Mouse (Mus musculus) kidney, adult 18-20 months (tissue): ENCODE data around the gene Popdc3.
"Not testable (repeated sequence)": the region's sequence is repeated elsewhere in the genome, so short reads cannot be mapped to it uniquely, and the experiment has no call there.

ENCODE experiments used
- DNase-seq: peaks from one replicate; pipeline ENCODE4 v3.0.0; 2021

Gene Popdc3

DNA sequence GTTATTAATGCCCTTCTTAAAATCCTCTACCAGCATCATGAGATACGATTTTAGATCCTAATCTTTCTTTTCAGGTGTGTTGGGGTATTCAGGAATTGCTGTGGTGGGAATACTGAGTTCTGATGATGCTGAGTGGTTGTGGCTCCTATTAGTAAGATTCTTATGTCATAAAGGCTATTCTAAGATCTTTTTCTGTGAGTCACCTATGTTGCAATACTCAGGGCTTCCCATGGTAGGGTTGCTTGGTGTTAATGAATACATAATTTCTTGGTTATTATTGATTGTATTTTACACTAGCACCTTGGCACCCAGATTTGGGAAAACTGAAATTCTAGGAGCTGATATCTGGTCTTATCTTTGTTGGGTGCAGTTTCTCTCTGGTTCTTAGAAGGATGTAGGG lies 26.7 kb downstream of the Popdc3 start:
- DNase-seq: no peak

DNA sequence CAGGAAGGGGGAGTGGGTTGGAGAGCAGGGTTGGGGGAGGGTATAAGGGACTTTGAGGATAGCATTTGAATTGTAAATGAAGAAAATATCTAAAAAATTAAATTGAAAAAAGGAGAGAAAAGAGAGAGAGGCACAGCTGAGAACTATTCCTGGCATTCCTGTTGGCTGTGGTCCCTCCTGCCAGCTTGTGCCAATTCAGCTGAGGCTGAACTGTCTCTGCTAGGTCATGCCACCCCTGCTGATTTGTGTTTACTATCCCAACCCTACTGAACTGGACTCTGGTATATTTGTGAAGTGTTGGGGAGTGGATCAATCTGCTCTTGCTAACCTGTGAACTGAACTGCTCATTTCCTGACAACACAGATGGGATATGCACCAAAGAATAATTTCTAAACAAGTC lies 32.3 kb downstream of the Popdc3 start:
- no peak for DNase-seq

DNA sequence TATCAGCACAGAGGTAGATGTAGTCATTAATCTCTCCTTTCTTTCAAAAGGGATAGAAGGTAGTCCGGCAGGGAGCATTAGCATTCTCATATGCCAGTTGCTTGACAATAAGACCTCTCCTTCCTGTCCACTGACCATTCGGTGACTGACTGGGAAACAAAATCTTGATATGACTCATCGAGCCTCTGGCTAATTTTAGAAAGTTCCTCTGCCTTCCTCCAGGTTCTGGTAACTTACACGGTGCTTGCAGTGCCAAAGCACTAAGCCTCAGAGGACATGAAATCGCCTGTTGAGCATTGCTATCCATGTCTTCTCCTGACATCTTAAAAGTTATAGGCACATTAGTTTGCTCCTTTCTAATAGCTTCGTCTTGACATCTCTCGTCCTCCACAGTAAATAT lies 38.8 kb downstream of the Popdc3 start:
- no peak for DNase-seq

DNA sequence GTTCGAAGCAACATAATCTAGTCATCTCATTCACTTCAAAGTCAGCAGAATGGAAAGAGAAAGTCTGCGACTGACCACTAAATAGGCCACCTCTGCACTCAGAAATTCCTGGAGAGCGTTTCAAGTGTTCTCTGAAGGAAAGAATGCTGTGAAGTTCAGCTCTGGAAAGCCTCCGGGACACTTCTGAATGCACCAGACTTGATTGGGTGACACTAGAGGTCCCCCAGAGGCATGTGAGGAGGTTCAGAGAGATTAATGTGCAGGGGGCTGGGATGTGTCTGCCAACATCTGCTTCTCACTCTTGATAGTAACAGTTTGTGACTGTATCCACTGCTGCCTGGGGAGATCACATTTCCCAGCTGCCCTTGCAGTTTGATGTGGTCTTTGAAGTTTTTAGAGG lies 52.1 kb downstream of the Popdc3 start:
- DNase-seq: no peak

DNA sequence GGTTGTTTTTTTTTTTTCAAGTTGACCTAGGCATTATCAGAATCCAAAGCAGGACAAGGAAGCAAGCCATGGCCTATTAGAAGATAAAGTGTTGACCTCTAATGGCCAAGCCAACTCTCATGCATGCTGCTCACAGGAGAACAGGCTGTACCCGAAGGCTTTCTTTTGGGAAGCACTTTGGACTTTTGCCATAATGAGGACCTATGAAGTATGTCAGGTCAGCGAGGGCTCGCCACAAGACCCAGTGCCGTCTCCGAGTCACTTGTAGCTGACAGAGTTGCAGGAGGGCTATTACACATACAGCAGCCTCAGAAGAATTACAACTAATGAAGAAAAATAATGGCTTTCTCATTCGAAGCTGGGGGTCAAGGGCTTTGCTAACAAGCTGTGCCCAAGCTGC lies 55.5 kb downstream of the Popdc3 start:
- DNase-seq: no peak

DNA sequence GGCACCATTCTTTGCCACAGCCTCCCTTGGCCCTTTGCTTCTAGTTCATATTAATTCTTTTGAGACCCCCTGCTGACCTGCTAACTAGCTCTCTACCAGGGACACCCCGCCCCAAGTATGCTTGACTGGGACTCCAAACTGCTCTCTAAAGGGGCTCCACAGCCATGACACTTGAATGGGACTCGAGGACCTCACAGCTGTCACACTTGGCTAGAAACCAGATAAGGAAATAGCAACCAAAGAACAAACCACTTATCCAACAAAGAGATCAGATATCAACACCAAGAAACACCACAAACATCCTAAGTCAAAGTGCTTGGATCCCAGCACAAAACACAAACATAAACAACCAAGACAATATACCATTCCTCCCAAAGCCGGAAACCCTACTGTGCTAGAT lies 58.4 kb downstream of the Popdc3 start:
- DNase-seq: no peak

DNA sequence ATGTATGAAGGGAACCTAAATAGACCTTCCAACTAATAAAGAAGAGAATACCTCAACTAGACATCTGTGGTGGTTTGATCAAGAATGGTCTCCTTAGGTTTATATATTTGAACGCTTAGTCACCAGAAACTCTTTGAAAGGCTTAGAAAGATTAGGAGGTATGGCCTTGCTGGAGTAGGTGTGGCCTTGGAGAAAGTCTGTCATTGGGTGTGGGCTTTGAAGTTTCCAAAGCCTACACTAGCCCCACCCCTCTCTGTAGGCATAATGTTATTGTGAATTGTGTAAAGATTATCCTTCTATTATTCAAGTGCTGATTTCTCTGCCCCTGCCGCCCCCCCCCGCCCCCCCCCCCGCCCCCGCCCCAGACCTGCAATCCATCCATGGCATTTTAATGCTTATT lies 59.6 kb downstream of the Popdc3 start:
- no peak for DNase-seq

DNA sequence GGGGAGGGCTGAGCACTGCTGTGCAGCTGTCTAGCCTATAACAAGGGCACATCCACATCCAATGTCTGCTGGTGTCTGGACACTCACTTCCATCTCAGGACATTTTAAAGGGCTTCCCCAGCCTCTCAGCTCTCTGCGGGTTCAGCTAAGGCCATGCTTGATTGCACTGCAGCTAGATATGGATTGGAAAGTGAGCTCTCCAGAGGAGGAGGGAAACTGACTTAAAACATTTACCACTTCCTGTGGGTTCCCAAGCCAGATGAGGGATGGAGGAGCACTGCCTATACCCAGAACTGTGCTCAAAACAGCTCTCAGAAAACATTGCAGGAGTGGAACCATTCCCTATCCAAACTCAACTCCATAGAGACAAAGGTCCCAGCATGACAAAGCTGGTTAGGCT lies 82.6 kb downstream of the Popdc3 start:
- DNase-seq: no peak

DNA sequence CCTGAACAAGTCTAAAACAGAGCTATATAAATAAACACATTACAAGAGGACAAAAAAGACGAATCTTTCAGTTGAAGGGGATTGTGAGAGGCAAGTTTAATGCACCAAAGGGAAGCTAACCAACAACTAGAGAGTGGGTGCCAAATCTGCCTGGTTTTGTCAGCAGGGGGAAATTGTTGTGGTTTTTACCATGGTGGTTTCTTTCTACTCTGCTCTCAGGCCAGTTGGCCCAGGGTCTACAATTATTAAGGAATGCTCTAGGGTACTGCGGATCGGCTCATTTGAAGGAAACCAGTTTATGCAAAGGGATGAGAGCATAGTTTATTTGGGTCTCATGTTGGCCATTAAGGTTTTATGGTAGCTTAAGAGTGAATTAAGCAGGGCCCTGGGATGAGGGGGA lies 84.2 kb downstream of the Popdc3 start:
- DNase-seq: no peak

DNA sequence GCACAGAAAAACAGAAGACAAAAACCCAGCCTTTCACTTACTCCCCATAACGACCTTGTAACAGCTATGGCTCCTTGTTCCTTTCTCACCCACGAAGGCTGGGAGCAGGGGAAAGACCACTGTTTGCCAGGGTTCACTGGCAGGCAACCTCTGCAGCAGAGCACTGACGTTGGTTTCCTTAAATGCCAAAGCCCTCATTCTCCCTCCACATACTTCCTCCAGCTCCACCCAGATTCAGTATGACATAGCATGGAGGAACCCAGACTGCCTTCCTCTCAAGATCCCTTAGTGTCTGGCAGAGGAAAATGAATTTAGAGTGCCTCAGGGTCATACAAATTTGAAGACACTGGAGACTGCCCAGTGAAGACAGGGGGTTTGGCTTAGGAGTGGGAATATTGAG lies 98.6 kb downstream of the Popdc3 start:
- DNase-seq: no peak

DNA sequence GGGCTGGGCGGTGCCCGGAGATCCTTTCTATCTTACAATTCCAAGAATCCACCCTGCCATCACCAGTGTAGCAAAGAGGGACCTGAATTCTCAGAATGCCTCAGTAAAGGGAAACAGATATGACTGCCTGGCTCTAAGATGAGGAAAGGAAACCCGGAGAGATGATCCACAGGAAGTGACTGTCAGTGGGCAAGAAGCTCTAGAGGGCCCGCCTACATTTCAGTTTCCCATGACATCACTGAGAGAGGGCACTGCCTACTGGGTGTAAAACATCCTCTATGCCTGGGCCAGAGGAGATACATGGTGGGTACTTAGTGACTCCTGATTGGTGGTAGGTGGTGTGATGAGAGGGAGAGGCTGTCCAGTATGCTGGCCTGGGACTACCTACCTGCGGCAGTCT lies 99.1 kb downstream of the Popdc3 start:
- DNase-seq: no peak

DNA sequence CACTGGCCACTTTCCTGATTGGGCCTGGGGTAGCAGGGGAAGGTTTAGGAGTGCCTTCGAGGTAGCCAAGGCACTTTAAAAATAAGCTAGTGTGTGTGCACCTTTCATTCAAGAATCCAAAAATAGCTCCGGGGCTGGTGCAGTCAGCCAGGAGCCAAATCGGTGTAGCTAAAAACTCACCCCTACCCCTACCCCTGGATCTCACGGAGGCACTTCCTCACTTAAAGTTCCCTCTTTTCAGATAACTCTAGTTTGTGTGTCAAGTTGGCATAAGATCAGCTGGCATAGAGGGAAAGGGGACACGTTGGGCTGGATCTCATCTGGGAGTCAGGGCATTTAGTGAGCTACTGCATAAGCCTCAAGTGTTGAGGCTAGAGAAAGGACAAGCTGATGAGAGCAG lies 107.8 kb downstream of the Popdc3 start:
- no peak for DNase-seq

DNA sequence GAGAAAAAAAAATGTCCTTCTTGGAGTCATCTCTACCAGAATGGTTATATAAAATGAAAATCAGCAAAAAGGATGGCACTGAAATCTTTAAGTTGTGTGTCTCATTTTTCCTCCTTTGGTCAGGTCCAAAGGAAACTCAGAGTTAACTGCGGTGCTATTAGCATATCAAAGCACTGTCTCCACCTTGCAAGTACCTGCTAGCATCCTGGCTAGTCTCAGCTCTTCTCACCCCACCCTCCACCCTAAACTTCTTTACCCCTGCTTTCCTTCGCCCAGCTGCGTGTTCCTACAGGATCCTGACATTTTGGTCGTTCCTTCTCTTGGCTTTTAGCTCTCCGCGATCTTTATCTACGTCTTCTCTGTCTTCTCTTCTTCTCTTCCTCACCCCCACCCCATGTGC lies 110.5 kb downstream of the Popdc3 start:
- DNase-seq: no peak

DNA sequence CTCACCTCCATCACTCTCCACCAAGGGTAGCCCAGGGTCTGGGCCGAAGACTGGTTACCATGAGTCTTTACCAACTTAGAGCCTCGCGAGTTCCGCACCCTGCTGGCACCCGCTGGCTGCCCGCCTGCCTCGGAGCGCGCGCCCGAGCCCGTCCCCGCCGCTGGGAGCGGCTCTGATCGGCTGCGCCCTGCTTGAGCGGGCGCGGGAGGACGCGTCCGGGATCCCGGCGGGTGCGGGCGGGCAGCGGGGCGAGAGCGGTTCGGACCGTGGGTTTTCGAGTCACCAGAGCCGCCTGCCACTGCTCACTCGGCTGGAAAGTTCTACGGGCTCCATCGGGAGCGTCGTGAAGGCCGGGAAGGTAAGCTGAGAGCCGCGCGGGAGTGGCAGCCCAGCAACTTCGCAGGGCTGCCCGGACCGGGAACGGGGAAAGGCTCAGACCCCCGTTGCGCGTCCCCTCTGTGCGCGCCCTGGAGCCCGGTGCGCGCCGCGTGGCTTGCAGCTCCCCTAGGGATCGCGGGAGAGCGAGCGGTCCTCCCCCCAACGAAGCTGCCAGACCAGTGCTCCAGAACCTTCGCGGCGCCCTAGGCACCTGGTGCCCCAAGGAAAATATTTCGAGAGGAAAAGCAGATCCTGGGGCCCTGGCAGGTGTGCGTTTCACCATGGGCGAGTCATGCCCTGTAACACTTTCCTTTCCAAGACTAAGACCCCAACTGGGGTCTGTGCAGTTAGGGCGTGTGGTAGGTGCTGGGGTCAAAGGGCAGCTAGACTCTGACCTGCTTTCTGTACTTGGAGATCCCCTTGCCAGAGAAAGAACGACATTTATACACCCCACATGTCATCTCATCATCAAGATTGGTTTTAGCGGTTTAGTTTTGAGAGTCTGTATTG lies 111.6 kb downstream of the Popdc3 start:
- no peak for DNase-seq

DNA sequence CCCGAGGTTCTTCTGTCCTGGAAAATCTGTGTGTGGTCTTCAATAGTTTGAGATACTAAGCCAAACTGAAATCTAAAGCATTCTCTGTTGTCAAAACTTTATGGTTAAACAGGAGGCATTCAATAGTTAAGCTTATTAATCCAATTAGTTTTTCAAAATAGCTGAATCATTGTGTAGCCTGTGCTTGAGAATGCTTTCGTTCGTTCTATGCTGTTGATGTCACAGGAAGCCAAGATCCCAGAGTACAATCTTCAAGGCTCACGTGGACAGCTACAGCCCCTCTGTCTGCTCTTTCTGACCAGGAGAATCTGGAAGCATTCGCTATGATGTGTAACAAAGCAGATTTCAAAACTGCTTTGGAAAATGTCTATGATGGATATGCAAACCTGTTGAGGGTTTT lies 112.7 kb downstream of the Popdc3 start:
- DNase-seq: no peak

DNA sequence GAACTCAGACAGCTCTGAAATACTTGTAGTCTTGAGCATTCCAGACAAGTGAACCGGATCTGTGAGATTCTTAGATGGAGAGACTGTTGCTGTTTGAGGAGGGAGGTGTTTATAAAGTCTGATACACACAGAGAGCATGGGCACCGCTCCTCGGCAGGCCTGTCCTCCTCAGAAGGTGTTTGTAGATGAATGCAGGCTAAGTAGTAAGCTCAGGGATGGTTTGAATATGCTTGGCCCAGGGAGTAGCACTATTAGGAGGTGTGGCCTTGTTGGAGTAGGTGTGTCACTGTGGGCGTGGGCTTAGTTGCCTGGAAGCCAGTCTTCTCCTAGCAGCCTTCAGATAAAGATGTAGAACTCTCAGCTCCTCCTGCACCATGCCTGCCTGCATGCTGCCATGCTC lies 114.3 kb downstream of the Popdc3 start:
- not testable (repeated sequence) for DNase-seq

DNA sequence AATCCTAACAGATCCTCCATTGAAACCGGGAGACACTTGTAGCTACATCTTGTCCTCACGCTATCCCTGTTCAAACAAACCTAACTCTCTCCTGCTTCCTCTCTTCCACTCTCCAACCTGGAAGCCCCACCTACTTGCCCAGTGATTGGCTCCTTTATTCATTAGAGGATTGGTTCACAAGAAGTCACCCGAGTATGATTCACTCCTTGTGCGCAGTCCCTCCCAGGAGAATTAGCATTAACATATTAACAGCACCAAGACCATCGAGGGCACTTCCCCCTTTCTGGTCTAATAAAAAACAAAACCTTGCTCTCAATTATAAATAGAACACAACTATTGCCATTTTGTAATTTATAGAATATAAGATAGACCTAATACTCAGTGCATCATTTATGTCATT lies 117.2 kb downstream of the Popdc3 start:
- no peak for DNase-seq

DNA sequence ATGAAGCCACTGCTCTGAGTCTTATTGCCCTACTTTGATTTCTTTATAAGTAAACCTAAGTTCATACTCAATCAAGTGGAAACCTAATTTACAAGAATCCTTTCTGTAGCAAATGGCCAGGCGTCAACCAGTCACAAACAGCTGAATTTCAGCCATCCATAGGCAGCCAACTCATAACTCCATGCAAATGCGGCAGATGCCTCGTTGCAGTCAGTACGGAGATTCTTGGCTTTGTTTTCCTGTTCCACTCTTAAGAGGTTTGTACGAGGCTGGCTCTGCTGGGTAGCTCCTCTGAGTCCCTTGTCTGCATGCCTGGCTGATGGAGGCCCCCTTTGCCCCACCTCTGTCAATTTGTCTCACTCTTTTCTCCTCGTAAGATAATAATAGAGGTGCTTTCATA lies 120.6 kb downstream of the Popdc3 start:
- no peak for DNase-seq

DNA sequence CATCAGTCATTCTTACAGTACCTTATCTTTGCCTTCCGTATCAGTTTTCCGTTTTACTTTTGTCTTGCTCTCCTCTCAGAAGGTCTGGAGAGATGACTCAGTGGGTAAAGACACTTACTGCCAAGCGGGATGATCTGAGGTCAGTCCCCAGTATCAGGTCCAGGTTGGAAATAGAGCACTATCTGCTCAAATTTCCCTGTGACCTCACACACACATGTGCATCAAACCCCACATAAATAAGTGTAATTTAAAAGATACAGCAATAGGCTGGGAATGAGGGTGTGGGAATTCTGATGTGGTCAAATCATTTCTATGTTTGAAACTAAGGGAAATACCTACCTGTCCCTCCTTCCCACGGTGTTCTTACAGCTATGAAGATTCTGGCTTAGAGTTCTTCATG lies 121.6 kb downstream of the Popdc3 start:
- no peak for DNase-seq

DNA sequence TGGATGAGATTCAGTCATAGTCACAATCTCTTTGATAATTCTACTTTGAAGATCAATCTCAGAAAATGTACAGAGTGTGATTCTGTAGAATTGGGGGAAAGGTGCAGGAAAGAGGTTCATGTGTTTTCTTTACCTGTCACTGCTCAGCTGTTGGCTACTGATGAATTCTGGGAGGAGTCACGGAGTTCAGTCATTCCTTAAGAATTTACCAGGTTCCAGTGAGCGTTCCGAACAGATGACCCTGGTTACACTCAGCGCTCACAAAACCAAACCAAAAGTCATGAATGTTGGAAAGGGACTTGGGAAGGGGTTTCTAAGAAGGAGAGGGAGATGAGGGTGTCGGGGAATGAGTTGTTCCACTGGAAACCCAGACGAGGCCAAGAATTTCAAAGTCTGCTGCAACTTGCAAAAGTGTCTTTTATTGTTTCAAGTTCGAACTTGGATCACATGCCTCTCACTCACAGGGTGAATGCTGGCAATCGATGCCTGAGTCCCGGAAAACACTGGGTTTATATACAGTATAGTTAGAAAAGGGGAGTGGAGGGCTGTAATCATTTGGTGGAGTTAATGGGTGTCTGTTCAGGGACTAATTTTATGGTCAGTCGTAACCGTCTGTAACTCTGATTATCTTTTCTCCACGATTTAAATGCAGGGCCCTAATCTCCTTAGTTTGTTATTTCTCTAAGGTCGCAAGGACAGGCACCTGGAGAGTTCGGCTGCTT lies 125.6 kb downstream of the Popdc3 start:
- DNase-seq: no peak

DNA sequence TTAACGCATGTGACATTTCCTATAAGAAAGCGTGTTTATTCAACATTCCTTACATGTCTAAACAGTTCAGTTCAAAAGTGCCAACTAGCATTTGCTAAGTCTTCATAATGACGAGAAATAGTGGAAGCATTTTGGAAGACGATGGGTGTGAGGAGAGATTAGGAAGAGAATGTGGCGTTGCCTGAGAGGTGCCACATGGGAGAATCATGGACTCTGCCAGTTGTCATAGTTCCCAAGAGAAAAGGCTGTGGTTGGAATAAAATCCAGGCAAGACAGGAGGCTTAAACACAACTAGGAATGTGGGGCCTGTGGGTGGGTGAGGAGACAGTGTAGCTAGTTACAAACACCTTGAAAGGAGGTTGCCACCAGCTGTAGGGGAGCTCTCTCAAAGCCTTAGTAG lies 127.3 kb downstream of the Popdc3 start:
- DNase-seq: no peak

DNA sequence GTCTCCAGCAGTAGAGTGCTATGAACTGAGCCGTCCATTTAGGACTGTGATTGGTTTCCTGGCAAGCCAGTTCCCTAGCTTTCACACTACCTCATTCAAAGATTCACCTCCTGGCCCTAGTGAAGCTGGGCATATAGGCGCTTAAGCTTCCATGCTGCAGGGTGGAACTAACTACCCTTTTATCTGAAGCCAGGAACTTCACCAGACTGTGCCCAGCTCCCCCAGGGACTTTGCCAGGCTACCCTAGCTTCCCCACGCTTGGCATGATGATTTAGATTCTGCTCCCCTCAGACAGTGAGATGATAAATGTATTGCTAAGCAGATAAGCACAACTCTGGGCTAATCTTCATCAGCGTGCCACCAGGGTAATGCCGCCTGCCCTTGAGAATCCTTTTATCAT lies 133.2 kb downstream of the Popdc3 start:
- DNase-seq: no peak

DNA sequence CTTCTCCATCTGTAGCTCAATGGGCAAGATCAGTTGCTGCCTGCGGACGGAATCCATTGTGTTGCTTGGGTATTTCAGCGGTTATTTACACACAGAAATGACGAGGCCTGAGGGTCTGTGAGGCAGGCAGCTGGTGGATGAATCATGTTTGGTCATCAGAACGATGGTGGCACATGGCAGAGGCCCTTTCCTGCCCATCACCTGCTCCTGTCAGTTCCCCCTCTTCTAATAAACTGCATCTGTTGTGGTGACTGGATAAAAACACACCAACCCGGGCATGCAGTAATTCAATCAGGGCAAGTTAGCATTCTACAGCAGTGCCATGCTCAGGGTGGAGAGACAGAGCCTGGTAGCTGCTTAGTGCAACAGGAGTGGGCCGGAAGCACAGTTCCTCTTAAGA lies 133.7 kb downstream of the Popdc3 start:
- DNase-seq: no peak

DNA sequence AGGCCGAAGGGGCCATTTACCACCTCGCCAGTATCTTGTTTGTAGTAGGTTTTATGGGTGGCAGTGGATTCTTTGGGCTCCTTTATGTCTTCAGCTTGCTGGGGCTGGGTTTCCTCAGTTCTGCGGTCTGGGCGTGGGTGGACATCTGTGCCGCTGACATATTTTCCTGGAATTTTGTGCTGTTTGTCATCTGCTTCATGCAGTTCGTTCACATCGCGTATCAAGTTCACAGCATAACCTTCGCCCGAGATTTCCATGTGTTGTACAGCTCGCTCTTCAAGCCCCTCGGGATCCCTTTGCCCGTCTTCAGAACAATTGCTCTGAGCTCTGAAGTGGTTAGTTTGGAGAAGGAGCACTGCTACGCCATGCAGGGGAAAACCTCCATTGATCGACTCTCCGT lies 137.0 kb downstream of the Popdc3 start:
- DNase-seq: no peak

DNA sequence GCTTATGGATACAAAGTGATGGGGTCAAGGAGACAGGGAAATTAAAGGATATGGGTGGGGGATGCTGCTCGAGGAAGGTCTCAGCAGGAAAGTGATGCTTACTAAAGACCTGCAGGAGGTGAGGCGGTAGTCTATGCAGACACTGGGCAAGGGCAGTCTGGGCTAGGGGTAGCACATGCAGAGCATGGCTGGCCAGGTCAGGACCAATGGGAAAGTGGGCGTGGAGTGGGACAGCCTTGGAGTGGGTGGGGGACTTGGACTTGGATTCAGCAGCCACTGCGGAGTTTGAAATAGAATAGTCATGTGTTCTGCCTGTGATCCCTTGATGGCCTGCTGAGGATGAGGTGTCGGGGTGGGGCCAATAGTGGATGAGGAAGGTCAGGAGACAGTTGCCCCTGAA lies 141.0 kb downstream of the Popdc3 start:
- no peak for DNase-seq
